Mouse (Mus musculus): ENCODE measurements around the gene Nom1.
"Not testable (repeated sequence)": the region's sequence is repeated elsewhere in the genome, so short reads cannot be mapped to it uniquely, and the experiment has no call there.

Gene Nom1

GRCm38 (mm10) chr5:29434228-29434871, at the start of gene Nom1:
TSS of gene Nom1 (plus strand) at chr5:29434664.
- peak; percentile 93 for DNase-seq

GRCm38 (mm10) chr5:29387591-29387990, 46.9 kb upstream of the Nom1 start:
- no peak for DNase-seq

- DNase-seq, result no peak
Observed at GRCm38 (mm10) chr5:29388181-29388943, 46.1 kb upstream of the Nom1 start.

GRCm38 (mm10) chr5:29388944-29389765, 45.3 kb upstream of the Nom1 start:
- peak; percentile 71 for DNase-seq

- no peak for DNase-seq
Observed at GRCm38 (mm10) chr5:29398427-29398826, 36.0 kb upstream of the Nom1 start.

DNA sequence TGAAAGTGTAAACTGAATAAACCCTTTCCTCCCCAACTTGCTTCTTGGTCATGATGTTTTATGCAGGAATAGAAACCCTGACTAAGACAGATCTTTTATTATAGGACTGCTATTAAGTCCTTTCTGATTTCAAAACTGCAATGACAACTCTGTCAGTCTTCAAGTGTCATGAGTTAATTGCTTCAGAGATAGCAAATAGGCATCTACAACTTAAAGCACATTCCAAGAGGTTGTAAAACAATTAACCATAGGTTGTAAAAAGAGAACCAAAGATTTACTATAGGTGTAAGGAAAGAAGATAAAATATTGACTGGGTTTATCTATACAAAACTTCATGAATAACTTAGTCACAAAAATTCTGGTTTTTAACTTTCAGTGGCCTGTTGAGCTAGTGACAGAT, 23.6 kb upstream of the Nom1 start:
- DNase-seq, result no peak

GRCm38 (mm10) chr5:29413041-29413440, 21.4 kb upstream of the Nom1 start:
- no peak for DNase-seq

GRCm38 (mm10) chr5:29423330-29423729, 11.1 kb upstream of the Nom1 start:
- DNase-seq, result not testable (repeated sequence)

DNA sequence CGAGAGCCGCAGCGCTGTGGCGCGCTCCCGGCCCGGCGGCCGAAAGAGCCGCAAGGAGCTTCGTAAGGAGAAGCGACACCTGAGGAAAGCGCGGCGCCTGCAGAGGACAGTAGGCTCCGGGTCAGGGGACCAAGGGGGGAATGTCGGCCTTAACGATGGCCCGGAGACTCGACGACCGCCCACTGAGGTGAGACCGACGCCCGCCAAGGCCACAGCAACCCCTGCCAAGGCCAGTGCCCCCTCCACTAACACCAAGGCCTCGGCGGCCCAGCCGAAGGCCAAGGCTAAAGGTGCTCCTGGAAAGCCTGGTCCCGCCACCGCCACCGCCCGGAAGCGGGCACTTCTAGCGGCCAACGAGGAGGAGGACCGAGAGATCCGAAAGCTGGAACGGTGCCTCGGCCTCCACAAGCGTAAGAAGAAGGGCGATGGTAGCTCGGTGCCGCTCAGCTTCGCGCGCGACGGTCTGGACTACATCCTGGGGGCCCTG, 451 bp downstream of the Nom1 start:
- no peak for DNase-seq

DNA sequence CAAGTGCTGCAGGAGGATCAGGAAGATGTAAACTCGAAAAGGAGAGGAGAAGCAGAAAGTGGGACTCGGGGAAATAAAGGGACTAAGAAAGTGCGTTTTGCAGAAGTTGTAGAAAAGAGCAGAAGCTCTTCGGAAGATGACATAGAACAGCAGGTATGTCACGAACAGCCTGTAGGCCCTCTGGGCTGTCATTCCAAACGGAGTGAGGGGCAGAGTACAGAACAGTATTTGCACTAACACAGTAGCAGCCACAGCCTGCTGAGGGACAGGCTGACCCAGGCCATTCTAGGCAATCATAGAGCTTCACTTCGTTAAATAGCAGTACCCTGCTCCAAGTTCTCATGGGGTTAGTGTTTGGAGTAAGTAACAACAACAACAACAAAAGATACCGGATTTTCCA, 1.0 kb downstream of the Nom1 start:
- no peak for DNase-seq

GRCm38 (mm10) chr5:29436728-29437127, 2.3 kb downstream of the Nom1 start:
- DNase-seq, result not testable (repeated sequence)

- DNase-seq, result no peak
Observed at GRCm38 (mm10) chr5:29445275-29445674, 10.8 kb downstream of the Nom1 start.

DNA sequence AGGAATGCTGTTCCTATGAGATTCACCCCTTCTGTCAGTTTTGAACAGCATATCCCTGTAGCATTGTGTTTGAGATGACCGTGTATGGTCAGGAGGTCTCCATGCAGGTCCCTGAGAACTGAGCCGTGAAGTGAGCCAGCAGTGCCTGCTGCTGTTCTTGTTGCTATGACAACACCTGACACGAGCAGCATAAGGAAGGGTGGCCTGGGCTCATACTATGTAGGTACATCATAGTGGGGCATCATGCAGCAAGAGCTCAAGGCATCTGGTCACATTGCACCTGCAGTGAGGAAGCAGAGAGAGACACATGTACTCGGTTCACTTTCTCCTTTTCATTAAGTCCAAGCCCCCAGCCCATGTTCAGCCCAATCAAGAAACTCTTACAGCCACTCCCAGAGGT, 17.9 kb downstream of the Nom1 start:
- no peak for DNase-seq

DNA sequence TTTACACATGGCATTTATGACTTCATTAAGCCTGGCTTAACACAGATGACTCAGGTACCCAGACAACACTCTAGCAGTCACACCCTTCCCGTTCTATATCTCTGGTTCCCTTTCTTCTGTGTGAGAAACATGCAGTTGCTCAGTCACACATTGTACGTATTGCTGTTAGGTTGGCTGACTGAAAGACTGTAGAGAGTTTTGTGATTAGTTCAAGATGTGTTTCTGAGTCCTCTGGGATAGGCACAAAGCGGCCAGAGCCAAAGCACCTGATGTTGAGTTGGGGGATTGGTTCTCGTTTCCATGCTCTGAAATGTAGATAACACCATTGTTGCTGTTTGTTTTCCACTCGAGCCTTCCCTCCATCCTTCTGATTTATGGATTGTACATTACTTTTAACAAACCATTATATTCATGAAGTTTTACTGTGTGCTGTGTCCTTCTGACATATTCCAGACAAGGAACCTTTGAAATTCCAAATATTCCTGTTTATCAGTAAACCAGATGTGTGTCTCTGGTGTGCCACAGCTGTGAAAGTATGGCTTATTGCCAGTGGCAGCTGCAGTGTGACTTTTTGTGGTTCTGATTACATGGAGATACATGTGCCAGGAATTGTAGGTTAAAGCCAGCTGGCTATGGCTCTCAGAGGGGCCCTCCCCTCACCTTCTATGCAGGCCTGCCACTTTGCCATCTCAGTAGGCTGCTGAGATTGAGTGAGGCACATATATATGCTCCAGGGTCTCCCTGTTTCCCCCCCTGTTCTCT, 22.6 kb downstream of the Nom1 start:
- DNase-seq, result no peak

DNA sequence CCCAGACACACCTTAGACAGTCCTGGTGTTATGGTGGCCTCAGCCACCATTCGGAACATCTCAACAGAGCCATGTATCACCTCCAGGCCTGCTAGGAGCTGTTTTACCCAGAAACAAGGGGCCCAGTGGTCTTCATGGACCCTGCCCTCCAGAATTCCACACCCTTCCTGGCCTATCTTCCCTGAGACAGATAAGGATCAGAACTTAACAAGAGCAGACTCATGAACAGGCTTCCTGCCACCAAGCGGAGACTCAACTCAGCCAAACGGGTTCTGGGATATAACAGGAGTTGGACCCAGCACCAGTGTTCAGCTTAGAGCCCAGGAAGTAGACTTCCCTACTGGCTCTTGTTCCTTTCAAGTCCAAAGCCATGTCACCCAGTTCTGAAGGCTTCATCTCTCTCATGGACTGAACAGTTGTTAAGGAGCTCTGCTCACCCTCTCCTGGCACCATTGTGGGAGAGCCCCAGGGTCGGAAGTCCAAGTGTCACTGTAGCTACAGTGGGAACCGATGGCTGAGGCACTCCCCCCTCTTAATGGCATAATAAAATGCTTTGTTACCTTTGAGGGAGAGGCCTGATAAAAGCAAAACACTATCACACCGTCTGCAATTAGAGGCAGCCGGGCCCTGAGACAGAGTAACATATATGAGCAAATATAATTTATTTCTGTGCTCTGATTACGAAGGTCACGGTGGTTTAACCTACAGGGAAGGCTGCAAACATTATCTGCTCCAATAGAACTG, 28.7 kb downstream of the Nom1 start:
- DNase-seq, result no peak

- DNase-seq, result peak; percentile 10
Observed at GRCm38 (mm10) chr5:29467489-29468350, 33.3 kb downstream of the Nom1 start.

- no peak for DNase-seq
Observed at GRCm38 (mm10) chr5:29468351-29469065, 34.0 kb downstream of the Nom1 start.

GRCm38 (mm10) chr5:29469501-29469900, 35.0 kb downstream of the Nom1 start:
- no peak for DNase-seq

DNA sequence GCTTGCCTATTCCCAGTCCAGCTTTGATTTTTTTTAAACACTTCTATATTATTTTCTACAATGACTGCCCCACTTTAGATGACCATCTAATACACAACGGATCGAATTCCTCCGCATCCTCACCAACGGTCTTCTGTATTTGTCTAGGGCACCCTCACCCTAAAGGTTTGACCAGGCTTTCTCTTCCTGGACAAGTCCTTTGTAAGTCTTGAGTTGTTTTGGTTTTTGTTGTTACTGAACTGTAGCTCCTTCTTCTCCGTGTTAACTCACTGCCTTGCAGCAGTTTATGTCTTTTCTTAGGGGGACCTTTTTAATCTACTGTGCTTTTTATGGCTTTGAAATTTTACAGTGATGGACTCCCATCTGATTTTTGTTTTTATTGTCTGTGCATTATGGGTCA, 35.8 kb downstream of the Nom1 start:
- DNase-seq, result no peak

DNA sequence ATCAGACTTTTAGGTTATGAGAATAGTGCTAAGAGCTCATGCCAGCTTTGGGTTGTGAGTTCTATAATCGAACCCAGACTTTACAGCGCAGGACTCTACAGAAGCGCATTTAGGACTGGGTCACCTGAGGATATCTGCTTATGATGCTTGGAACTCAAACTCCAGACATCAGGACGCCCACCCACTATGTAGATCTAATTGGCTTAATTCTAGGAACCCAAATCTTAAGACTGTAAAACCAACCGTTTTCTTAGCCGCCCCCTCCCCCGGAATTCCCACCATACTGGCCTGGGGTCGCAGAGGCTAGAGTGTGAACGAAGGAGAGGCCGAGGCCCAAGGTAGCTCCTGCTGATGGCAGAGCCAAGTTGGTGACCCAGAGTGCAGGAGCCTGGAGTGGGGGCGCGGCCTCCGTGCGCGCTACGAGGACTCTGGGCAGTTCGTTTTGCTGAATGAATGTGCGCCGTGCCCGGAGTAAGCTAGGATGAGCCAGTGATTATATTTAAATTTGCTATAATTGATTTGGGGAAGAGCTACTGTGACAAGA, 36.5 kb downstream of the Nom1 start:
- DNase-seq, result no peak
